Mouse (Mus musculus): ENCODE data around the gene Mup5.
"Not testable (repeated sequence)": the region's sequence is repeated elsewhere in the genome, so short reads cannot be mapped to it uniquely, and the experiment has no call there.

- not testable (repeated sequence) for TF ChIP-seq BHLHE40 (IDR thresholded peaks at IDR 0.05; ENCODE audit: borderline replicate concordance, low read depth, low read length); ZC3H11A (IDR thresholded peaks at IDR 0.05; ENCODE audit: low read depth, low read length); CHD2 (IDR thresholded peaks at IDR 0.05; ENCODE audit: low read length); MYC (IDR thresholded peaks at IDR 0.05; ENCODE audit: low read depth, low read length); MAX (IDR thresholded peaks at IDR 0.05; ENCODE audit: low read length); CTCF (IDR thresholded peaks at IDR 0.05 in 2 of 3, conservative IDR thresholded peaks at IDR 0.05 in 1 of 3; ENCODE audit: control insufficient read depth in 1 of 3, insufficient read depth in 1 of 3, low read depth in 2 of 3, low read length in 3 of 3, poor library complexity in 1 of 3, severe bottlenecking in 1 of 3); EP300 (IDR thresholded peaks at IDR 0.05; ENCODE audit: low read depth in 1 of 2, low read length in 2 of 2); HCFC1 (IDR thresholded peaks at IDR 0.05; ENCODE audit: low read depth, low read length); SMC3 (IDR thresholded peaks at IDR 0.05; ENCODE audit: low read depth, low read length); SIN3A (IDR thresholded peaks at IDR 0.05; ENCODE audit: low read length); MXI1 (IDR thresholded peaks at IDR 0.05; ENCODE audit: low read depth, low read length); USF1 (IDR thresholded peaks at IDR 0.05; ENCODE audit: low read depth, low read length); E2F4 (IDR thresholded peaks at IDR 0.05; ENCODE audit: borderline replicate concordance, low read depth, low read length); ETS1 (IDR thresholded peaks at IDR 0.05; ENCODE audit: low read depth, low read length)
Measured at GRCm38 (mm10) chr4:61782169-61782568, 52.9 kb downstream of the Mup5 start, which contains the start of gene Mup19.

All from MEL (cell line).